Mouse (Mus musculus) bone marrow, adult 2 months (tissue): ENCODE measurements around the gene Dnaja4.

ENCODE experiments used
- CTCF ChIP-seq: fragments of 200-500 bp; IDR thresholded peaks from 2 replicates; pipeline ENCODE4 v1.5.1; 2011; ENCODE audit warnings: low read length, control low read depth; ENCODE audit not compliant: control insufficient read depth, insufficient read depth
- POLR2A ChIP-seq: fragments of 200-500 bp; IDR thresholded peaks from 2 replicates; pipeline ENCODE4 v1.6.1; 2011; ENCODE audit warnings: low read depth, mild to moderate bottlenecking, control low read depth, low read length, borderline replicate concordance; ENCODE audit not compliant: control insufficient read depth

DNA sequence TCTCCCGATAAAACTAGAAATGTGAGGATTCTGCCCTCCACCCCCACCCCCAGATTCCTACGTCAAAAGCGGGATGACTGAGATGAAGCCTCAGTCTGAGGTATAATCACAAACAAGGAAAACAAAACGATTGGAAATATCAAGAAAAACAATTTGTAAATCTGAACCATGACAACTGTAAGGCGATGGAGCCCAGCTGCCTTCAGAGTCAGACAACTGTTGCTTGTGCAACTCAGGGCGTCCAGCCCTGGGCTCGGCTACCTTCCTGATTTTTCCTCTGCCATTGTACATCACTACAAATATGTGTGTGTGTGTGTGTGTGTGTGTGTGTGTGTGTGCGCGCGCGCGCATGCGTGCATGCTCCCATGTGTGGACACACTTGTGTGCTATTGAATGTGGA, 24.8 kb upstream of the Dnaja4 start:
- no peak for TF ChIP-seq POLR2A
- no peak for TF ChIP-seq CTCF
